Mouse (Mus musculus) intestine, postnatal 0 days (tissue): ENCODE measurements around the gene Ssbp3. TPM values are rescaled to one million over a fixed set of nuclear protein-coding genes. Genes with fewer than 3 reads are reported as not detected.

Experiments used
- ATAC-seq: fragments of 200-750 bp; cut with Nextera tagmentation; 2 replicates; pipeline ENCODE4 v1.8.0; 2017; ENCODE audit warnings: mild to moderate bottlenecking, moderate TSS enrichment, moderate library complexity
- H3K27ac ChIP-seq: fragments of 300-500 bp; sonication (generic); 2 replicates; pipeline ENCODE4 v1.5.1; 2014; ENCODE audit warnings: mild to moderate bottlenecking, low read depth, low read length, moderate library complexity
- H3K27me3 ChIP-seq: fragments of 300-500 bp; sonication (generic); replicated peaks from 2 replicates; pipeline ENCODE4 v1.6.1; 2014; ENCODE audit warnings: low read length, mixed read lengths; ENCODE audit not compliant: control insufficient read depth, insufficient read depth
- H3K36me3 ChIP-seq: fragments of 300-500 bp; sonication (generic); 2 replicates; pipeline ENCODE4 v1.6.1; 2014; ENCODE audit warnings: mild to moderate bottlenecking, moderate library complexity; ENCODE audit not compliant: control insufficient read depth, insufficient read depth
- H3K4me1 ChIP-seq: fragments of 300-500 bp; sonication (generic); replicated peaks from 2 replicates; pipeline ENCODE4 v1.6.1; 2014; ENCODE audit warnings: antibody characterized with exemption, low read length, mixed read lengths; ENCODE audit not compliant: control insufficient read depth, insufficient read depth
- H3K4me2 ChIP-seq: fragments of 300-500 bp; sonication (generic); replicated peaks from 2 replicates; pipeline ENCODE4 v1.6.1; 2014; ENCODE audit warnings: low read depth, mild to moderate bottlenecking, moderate library complexity
- H3K4me3 ChIP-seq: fragments of 300-500 bp; sonication (generic); 2 replicates; pipeline ENCODE4 v1.5.1; 2014; ENCODE audit warnings: low read depth, low read length
- H3K9ac ChIP-seq: fragments of 300-500 bp; sonication (generic); 2 replicates; pipeline ENCODE4 v1.6.1; 2014; ENCODE audit warnings: mild to moderate bottlenecking, low read depth, low read length
- H3K9me3 ChIP-seq: fragments of 300-500 bp; sonication (generic); 2 replicates; pipeline ENCODE4 v1.6.1; 2016; ENCODE audit warnings: mixed run types; ENCODE audit not compliant: control insufficient read depth
- CTCF ChIP-seq: sonication (generic); IDR thresholded peaks from 2 replicates; pipeline ENCODE4 v1.5.1; 2016; ENCODE audit warnings: low read depth, mild to moderate bottlenecking, control low read depth, antibody characterized with exemption, moderate library complexity
- WGBS: fragments of 180-500 bp; shearing (Covaris S2); extraction: QIAGEN DNeasy Blood & Tissue Kit; methylation state at CpG from one replicate; pipeline ENCODE4 v1.1.7; 2014; 5-methylcytosine and 5-hydroxymethylcytosine counted together
- polyA plus RNA-seq: library from polyadenylated mRNA; unstranded; fragments of >200 nt; fragmentation: Nextera tagmentation; extraction: Ambion mirVana; gene quantifications from 2 replicates; pipeline ENCODE4 v1.2.1, GENCODE M21; 2015

Ssbp3 gene
- polyA plus RNA-seq, 1 experiment from 2014 or later: 45.2 TPM

DNA sequence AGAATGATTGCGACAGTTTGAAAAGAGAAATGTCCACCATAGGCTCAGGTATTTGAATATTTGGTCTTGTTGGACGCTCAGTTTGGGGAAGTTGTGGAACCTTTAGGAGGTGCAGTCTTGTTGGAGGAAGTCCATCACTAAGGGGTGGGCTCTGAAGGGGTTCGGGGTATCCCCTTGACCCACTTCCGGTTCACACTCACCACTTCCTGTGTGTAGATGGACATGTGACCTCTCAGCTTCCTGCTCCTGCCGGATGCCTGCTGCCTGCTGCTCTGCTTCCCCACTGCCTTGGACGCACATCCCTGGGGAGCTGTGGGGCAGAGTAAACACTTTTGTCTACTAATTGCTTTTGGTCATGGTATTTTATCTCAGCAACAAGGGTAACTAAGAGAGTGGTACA is 29.4 kb upstream of the Ssbp3 start:
- Histone ChIP-seq H3K4me3 (no peak overlapping the region), H3K9ac (no peak overlapping the region), H3K9me3 (no peaks in the 10 kb centered on the region), H3K27ac (no peak overlapping the region), H3K27me3 (no peaks in the 10 kb centered on the region), H3K4me1 (no peaks in the 10 kb centered on the region), H3K36me3 (no peaks in the 10 kb centered on the region), H3K4me2 (no peak overlapping the region)
- 78% methylated on average over 6 of the region's 6 CpGs for WGBS
- no peak for TF ChIP-seq CTCF
- no peak for ATAC-seq

DNA sequence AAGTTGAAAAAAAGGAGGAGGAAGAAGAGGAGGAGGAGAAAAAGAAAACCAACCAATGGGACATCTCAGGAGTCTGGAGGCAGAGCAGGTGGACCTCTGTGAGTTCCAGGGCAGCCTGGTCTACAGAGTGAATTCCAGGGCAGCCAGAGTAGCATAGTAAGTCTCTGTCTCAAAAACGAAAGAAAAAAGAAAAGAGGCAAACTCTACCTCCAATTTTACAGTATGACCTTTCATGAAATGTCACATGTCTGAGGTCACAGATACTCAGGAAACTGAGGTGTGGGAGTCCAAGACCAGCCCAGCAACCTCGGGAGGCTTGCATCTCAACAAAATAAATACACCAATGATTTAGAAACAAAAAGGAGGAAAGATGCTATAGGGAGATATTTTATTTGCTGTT is 27.4 kb upstream of the Ssbp3 start:
- Histone ChIP-seq H3K9ac (no peak overlapping the region), H3K4me1 (no peaks in the 10 kb centered on the region), H3K4me2 (no peak overlapping the region), H3K27ac (no peak overlapping the region), H3K36me3 (no peaks in the 10 kb centered on the region), H3K9me3 (no peaks in the 10 kb centered on the region), H3K4me3 (no peak overlapping the region), H3K27me3 (no peaks in the 10 kb centered on the region)
- 76% methylated on average over 2 of the region's 2 CpGs for WGBS
- no peak for TF ChIP-seq CTCF
- no peak for ATAC-seq

DNA sequence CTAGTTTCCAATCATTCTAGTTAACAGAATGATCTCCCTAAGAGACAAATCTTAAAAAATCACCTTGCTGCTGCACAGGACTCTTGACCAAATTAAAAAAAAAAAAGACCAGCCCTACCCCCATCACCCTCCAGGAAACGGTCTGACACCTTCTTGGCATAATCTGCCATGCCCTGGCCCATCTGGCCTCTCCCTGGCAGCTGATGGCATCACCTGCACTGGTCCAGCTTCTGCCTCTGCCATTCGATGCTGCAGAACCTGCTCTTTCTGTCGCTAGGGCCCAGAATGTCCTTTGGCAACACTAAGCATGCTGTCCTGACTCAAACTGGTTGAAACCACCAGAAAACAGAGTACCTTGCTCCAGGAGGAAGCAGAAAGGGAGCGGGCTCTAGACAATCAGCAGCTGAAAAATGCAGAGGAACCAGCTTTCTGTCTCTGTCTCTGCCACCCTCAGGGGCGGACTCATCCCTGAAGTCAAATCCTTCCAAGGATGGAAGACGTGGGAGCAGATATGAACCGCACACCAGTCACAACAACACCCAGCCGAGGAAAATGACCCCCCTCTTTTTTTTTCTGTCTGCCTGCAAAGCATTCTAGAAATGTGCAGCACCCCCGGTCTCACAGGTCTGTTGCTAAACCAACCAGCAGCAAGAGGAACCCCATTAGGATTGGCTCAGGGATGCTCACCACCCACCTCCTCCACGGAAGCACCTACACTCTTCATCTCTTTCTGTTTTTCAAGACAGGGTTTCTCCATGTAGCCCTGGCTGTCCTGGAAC is 24.0 kb upstream of the Ssbp3 start:
- no peak overlapping the region for H3K4me3 ChIP-seq
- no peaks in the 10 kb centered on the region for H3K9me3 ChIP-seq
- no peak for ATAC-seq

DNA sequence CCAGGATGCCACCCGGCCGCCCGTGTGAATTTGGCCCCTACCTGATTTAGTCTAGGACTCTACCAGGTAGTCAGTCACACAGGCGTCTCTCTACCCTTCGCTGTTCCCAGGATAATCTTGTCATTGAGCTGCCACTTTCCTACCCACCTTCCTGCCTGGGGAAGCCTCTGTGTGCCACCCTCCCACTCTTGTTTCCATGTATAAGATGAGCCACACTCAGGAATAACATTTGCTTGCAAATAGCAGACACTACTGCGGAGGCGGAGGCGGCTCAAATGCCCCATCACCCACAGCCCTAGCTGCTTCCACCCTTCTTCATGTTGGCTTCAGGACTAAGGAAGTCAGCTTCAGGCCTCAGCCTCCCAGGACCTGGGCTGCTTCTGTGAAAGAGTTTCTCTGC is 14.4 kb upstream of the Ssbp3 start:
- TF ChIP-seq CTCF: no peak
- Histone ChIP-seq H3K27ac (no peak overlapping the region), H3K9ac (no peak overlapping the region), H3K27me3 (no peaks in the 10 kb centered on the region), H3K4me1 (no peaks in the 10 kb centered on the region), H3K36me3 (no peaks in the 10 kb centered on the region), H3K4me2 (no peak overlapping the region), H3K4me3 (no peak overlapping the region), H3K9me3 (no peaks in the 10 kb centered on the region)
- no peak for ATAC-seq
- WGBS: 86% methylated on average over 8 of the region's 8 CpGs

More for the DNA sequence above, 24.0 kb upstream of the Ssbp3 start:
- 66% methylated on average over 10 of the region's 10 CpGs for WGBS
- H3K4me1 ChIP-seq: no peaks in the 10 kb centered on the region
- no peak overlapping the region for H3K27ac ChIP-seq
- no peak for TF ChIP-seq CTCF
- no peaks in the 10 kb centered on the region for H3K27me3 ChIP-seq
- no peak overlapping the region for H3K9ac ChIP-seq
- no peak overlapping the region for H3K4me2 ChIP-seq
- no peaks in the 10 kb centered on the region for H3K36me3 ChIP-seq

DNA sequence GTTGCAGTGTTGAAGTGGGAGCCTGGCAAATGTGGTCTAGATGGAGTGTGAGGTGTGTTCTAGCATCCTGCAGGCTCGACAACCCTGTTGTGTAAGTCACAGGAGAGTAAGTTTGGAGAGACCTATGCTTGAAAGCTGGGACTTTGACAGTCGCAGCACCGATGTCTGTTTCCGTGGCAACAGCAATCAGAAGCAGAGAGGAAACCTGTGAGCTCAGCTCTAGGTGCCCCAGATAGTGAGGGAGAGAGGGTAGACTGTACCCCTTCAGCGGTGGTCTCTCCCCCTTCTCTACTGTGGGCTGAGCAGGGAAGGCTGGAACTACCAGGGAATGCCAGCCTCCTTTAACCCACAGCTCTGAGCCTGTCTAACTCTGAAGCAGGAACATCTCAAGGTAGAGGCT is 11.6 kb upstream of the Ssbp3 start:
- no peaks in the 10 kb centered on the region for H3K36me3 ChIP-seq
- H3K4me3 ChIP-seq: no peak overlapping the region
- no peak for TF ChIP-seq CTCF
- H3K27ac ChIP-seq: no peak overlapping the region
- no peak overlapping the region for H3K4me2 ChIP-seq
- no peaks in the 10 kb centered on the region for H3K27me3 ChIP-seq
- no peaks in the 10 kb centered on the region for H3K4me1 ChIP-seq
- ATAC-seq: no peak
- no peaks in the 10 kb centered on the region for H3K9me3 ChIP-seq
- WGBS: 52% methylated on average over 5 of the region's 5 CpGs
- H3K9ac ChIP-seq: no peak overlapping the region

DNA sequence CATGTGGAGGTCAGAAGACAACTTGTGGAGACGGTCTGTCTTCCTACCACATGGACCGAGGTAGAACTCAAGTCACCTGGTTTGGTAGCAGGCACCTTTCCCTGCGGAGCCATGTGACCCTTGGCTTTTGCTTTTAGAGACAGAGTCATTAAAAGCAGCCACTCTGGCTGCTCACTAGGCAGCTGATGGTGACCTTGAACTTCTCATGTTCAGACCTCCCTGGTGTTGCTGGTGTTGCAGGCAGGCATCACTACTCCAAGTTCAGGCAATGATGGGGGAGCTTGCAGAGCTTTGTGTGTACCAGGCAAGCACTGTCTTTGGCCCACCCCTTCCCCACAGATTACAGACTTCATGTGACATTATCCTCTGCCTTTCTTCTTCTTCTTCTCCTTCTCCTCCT is 11.0 kb upstream of the Ssbp3 start:
- Histone ChIP-seq H3K4me2 (no peak overlapping the region), H3K36me3 (no peaks in the 10 kb centered on the region), H3K9ac (no peak overlapping the region), H3K27ac (no peak overlapping the region), H3K4me1 (no peaks in the 10 kb centered on the region), H3K27me3 (no peaks in the 10 kb centered on the region), H3K4me3 (no peak overlapping the region), H3K9me3 (no peaks in the 10 kb centered on the region)
- no peak for TF ChIP-seq CTCF
- WGBS: 72% methylated on average over 3 of the region's 3 CpGs
- no peak for ATAC-seq
